Mouse (Mus musculus): ENCODE measurements around the gene Usf2.
"Not testable (repeated sequence)": the region's sequence is repeated elsewhere in the genome, so short reads cannot be mapped to it uniquely, and the experiment has no call there.

Usf2 gene

DNA sequence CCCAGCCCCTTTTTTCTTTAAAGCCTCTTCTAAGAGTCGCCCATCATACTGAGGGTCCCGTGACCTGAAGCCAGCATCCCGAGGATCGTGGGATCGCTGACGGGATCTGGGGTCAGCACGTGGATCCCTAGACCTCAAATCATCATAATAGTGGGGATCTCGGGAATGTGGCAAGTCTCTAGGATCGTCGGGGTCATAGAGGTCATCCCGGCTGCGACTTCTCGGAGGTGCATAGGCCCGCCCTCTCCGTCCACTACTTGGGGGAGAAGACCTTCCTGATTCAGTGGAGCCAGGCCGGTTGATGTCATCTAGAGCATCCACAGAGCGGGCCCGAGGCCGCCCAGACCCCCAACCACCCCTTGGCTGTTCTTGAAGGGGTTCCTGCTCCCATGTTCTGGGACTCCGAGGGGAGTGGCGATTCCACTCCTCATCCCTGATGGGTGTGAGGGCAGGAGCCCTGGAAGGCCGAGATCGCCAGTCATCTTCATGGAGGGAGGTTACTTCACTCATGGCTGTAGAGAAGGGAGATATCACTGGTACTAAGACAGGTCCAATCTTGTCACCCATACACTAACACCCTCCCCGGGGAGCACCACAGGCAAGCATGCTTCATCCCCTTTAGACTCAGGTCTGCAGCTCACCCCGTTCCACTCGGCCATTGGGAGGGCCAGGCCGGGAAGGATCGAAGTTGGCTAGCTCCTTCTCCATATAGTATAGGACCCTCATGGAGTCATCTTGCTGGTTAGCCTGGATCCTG is 1.7 kb upstream of the Usf2 start:
- DNase-seq: peak; percentile 9

GRCm38 (mm10) chr7:30957367-30957783 is 772 bp upstream of the Usf2 start:
- peak; percentile 93 for DNase-seq

DNA sequence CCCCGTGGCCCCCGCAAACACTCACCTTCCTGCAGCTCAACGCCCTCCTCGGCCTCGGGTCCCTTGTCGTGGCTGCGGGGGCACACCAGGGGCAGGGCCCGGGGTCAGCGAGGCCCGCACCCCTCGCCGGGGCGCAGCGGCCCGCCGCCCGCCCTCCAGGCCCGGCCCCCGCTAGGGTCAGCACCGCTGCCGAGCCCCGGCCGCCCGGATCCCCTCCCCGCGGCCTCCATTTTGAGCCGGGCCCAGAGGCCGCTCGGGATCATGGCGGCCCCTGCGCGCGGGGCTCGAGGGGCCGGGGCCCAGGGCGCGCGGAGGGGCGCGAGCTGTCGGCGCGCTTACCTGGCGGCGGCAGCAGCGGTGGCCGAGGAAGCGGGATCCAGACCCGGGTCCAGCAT is 249 bp downstream of the Usf2 start:
- peak; percentile 73 for DNase-seq

DNA sequence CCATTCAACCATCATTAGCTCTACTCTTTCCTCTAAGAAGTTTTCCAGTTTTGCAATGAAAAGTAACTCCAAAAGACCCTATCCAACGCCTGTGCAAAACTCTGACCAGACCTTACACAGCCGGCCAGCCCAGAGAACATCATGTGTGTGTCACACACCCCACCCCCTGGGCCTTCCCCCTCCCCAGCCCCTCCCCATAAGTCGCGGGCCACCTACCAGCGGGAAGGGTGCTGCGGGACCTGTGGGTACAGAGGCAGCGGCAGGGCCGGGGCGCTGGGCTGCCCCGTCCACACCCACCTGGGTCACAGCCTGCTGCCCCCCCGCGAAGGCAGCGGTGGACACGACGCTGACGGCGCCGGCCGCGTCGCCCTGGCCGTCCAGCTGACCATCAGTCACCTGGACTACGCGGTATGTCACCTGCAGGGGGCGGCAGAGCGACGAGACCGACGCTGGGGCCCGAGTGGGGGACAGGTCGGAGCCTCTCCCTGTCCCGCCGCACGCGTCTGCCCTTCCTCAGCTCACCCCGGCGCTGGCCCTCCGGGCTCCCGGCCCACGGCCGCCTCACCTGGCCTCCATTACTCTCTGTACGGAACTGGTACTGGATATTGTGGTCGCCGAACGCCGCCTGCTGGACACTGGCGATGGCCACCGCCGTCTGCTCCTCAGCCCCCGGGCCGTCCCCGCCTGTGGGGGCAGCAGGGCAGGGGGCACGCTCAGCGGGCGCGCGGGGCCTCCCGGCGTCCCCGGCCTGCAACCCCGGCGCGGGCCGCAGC is 833 bp downstream of the Usf2 start:
- DNase-seq: peak; percentile 92

GRCm38 (mm10) chr7:30954971-30955520 is 1.6 kb downstream of the Usf2 start:
- no peak for DNase-seq

- no peak for DNase-seq
Measured at GRCm38 (mm10) chr7:30954036-30954435, 2.6 kb downstream of the Usf2 start.

GRCm38 (mm10) chr7:30953459-30953858 is 3.1 kb downstream of the Usf2 start:
- DNase-seq: no peak

GRCm38 (mm10) chr7:30952441-30953265 is 4.0 kb downstream of the Usf2 start:
- no peak for DNase-seq

DNA sequence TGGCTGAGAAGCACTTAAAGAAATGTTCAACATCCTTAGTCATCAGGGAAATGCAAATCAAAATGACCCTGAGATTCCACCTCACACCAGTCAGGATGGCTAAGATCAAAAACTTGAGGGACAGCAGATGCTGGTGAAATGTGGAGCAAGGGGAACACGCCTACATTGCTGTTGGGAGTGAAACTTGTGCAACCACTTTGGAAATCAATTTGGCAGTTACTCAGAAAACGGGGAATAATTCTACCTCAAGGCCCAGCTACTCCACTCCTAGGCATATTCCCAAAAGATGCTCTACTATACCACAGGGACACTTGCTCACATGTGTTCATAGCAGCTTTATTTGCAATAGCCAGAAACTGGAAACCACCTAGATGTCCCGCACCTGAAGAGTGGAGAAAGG is 6.7 kb downstream of the Usf2 start:
- not testable (repeated sequence) for DNase-seq

GRCm38 (mm10) chr7:30945876-30946275 is 10.7 kb downstream of the Usf2 start:
- DNase-seq: no peak

- not testable (repeated sequence) for DNase-seq
Measured at GRCm38 (mm10) chr7:30945466-30945865, 11.1 kb downstream of the Usf2 start.

DNA sequence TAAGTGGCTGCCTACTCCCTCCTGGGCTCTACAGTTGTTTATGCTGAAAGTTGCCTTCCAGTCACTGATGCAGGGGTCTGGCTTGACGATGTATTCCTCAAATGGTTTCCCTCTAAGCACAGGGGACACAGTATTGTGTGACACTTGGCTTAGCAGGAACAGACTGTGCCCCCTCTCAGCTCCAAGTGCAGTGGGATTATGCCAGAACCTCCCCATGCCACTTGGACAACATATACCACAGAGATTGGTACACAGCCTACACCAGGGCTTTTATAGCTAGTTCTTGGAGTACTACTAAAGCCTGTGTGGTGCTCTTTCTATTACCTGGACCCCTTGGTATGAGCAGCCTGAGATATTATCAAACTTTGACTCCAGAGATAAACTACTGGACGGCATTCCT is 11.9 kb downstream of the Usf2 start:
- not testable (repeated sequence) for DNase-seq

- no peak for DNase-seq
Measured at GRCm38 (mm10) chr7:30943909-30944635, 12.5 kb downstream of the Usf2 start, which contains the start of gene Hamp. TSS of gene Hamp (minus strand) at chr7:30944032.

- not testable (repeated sequence) for DNase-seq
Measured at GRCm38 (mm10) chr7:30942365-30942764, 14.2 kb downstream of the Usf2 start.

DNA sequence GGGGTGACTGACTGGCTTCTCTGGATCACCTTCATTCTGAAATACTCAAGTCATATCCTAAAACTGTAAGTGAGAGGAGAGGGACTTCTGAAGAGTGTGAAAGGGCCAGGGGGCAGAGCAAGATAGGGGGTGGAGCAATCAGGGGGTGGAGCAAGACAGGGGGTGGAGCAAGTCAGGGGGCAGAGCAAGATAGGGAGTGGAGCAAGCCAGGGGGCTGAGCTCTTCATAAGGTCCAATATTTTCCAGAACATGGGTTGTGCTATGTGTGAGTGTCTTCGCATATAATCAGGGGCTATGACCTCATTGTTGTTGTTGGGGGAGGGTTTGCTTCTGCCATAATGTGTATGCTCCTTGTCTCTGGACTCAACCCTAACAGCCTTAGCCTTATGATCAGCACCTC is 16.5 kb downstream of the Usf2 start:
- DNase-seq: not testable (repeated sequence)

GRCm38 (mm10) chr7:30935422-30936099 is 21.0 kb downstream of the Usf2 start:
- DNase-seq: not testable (repeated sequence)

DNA sequence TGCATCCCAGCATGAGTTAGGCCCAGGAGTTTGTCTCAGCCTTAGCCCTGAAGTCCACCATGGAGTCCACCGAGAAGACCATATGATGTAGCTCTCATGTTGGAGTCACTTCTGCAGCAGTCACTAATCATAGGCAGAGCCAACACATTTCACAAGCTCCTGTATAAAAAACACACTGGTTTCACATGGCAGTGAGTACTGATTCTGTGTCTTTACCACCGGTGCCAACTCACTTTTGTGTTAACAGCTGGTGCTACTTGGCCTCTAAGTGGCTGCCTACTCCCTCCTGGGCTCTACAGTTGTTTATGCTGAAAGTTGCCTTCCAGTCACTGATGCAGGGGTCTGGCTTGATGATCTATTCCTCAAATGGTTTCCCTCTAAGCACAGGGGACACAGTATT is 32.0 kb downstream of the Usf2 start, which contains the start of gene Hamp2:
Hamp2 (minus strand) TSS at position 101 of the 400 bp plus-strand sequence.
- DNase-seq: not testable (repeated sequence)

GRCm38 (mm10) chr7:30924071-30924470 is 32.5 kb downstream of the Usf2 start:
- no peak for DNase-seq

DNA sequence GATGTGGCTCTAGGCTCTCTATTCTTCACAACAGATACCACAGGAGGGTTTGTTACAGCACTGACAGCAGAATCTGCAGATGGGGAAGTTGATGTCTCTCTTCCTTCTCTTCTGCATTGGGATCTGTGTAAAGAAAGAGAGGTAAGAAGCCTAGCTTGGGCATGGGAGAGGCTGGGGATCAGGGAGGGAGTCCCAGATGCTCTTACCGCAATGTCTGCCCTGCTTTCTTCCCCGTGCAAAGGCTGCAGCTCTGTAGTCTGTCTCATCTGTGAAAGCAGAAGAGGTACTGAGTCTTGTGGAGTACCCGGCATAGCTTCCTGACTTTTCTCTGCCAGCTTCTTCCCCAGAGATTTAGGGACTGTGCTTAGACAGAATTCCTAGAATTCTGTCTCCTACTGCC is 34.1 kb downstream of the Usf2 start:
- DNase-seq: not testable (repeated sequence)

DNA sequence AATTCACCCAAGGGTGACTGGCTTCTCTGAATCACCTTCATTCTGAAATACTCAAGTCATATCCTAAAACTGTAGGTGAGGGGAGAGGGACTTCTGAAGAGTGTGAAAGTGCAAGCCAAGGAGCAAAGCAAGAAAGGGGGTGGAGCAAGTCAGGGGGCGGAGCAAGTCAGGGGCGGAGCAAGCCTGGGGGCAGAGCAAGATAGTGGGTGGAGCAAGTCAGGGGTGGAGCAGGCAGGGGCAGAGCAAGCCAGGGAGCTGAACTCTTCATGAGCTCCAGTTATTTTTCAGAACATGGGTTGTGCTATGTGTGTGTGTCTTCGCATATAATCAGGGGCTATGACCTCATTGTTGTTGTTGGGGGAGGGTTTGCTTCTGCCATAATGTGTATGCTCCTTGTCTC is 36.4 kb downstream of the Usf2 start:
- DNase-seq: no peak

DNA sequence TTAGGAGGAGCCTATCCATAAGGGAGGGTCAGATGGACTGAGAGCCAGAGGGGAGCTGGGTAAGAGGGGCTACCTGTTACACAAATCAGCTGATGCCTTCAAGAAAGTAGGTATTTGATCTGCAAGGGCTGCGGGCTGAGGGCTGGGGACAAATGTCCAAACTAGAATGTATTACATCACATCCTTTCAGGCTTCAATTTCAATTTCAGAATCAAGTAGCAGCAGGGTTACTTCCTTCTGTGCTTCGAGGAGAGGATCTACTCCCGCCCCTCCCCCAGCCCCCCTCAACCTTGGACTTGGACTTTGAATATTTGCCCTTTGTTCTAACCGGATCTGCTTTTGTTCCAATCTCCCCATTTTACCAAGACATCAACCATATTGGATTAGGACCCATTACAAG is 39.4 kb downstream of the Usf2 start:
- no peak for DNase-seq
